Mouse (Mus musculus) T-helper 1 cell (primary cell): ENCODE results near the gene Tmem87b.

ENCODE experiments used
- in situ Hi-C: fragments of 300-600 bp; cut with MboI, MseI; formaldehyde crosslinking; loops from one replicate; pipeline ENCODE4 v1.15.1; 2025; ENCODE audit warnings: high pct_unique_total_duplicates

Gene Tmem87b

GRCm38 (mm10) chr2:128887866-128888550, 70.1 kb downstream of the Tmem87b start:
- in situ Hi-C loops: no loop called here

GRCm38 (mm10) chr2:128890661-128891335, 72.9 kb downstream of the Tmem87b start:
- in situ Hi-C loops: no loop called here

DNA sequence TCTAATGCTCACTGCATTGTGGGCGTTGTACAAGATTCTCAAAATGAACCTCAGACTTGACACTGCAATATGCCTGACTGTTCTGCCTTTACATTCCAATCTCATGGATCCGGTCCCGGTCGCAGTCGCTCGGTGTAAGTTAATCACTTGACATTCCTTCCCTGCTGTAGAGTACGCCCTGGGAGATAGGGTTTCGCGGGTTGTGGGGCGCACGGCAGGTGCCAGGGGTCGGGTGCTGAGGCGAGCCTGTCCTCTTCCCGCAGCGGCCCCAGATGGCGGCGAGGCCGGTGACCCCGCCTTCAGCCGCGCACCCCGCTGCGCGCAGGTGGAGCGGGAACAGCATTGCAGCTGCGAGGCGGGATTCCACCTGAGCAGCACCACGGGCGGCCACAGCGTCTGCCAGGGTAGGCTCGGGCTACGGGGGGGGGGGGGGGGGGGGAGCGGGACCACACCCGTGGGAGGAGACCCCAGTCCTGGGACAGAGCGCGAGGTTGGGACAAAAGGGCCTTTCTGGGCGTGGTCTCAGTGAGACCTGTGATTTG, 74.3 kb downstream of the Tmem87b start:
- in situ Hi-C loops: no loop called here

DNA sequence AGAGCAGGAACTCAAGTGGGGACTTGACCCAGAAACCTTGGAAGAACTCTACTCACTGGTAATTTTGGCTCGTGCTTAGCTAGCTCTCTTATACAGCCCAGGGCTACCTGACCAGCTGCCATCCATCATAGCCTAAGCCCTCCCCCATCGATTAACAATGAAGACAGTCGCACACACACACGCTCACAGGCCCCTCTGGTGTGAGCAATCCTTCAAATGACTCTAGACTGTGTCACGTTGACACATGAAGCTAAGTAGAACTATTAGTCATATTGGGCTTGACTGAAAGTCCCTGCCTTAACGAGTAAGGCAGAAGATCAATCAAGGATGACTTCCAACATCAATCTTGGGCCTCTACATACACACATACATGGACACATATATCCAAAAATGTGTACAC, 84.9 kb downstream of the Tmem87b start:
- in situ Hi-C loops: no loop called here

DNA sequence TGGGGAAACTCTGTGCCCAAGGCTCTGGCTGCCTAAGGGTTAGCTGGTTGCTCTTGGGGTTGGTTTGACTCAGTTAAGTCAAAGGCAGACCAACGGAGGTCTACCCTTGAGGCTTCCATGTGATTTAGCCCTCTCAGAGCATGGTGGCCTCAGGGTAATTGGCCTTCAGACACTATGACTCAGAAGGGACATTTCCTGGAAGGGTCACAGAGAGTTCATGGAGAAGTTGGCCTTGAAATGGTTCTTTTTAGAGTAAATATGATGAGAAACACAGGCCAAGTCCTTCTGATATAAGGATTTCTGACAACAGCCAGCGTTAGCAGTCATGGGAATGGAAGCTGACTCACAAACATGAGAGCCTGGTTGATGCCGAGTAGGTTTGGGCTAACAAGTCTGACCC, 85.7 kb downstream of the Tmem87b start:
- in situ Hi-C loops: no loop called here
